Mouse (Mus musculus): ENCODE results near the gene Spn. TPM values are rescaled to one million over a fixed set of nuclear protein-coding genes. Genes with fewer than 3 reads are reported as not detected.

The Spn gene
- polyA plus RNA-seq, 3 experiments from 2014 or later, result 105 to 226 (median 130) TPM

DNA sequence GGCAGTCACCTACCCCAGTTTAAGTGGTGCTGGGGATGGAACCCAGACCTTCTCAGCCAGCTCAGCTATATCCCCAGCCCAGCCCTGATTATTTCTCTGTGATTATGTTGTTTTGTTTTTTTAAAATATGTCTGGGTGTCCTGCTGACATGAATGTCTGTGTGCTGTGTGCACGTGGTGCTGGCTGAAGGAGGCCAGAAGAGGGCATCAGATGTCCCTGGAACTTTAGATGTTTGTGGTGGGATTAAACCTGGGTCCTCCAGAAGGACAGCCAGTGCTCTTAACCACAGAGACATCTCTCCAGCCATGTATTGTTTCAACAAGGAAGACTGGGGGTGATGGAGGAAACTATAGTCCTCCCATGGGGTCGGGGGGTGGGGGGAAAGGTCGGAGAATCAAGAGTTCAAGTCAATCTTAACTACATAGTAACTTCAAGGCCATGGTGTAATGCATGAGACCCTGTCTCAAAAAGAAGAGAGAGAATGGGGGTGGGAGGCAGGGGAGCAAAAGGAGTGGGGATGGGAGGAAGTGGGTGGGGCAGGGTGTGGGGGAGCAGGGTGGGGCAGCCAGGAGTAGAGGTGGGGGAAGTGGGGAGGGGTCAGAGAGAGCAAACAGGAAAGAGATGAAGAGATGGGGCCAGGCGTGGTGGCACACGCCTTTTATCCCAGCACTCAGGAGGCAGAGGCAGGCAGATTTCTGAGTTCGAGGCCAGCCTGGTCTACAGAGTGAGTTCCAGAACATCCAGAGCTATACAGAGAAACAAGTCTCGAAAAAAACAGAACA, 3.2 kb upstream of the Spn start:
- no peak for ATAC-seq

DNA sequence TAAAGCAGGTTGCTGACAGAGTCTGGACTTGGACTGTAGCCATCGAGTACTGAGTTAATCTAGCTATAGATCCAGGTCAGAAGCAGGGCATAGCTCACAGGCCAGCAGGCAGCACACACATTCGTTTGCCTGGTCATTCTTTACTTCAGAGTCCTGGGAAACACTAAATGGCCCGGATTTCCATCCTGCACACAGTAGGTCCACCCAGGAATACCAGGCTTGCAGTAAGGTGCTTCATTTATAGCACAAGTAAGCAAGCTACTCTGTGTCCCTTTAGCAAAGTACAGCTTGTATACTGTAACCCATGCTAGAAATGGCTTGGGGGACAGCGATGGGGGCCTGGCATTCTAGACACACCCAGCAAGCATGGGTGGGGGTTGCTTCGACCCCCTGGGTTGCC, 1.9 kb upstream of the Spn start:
- ATAC-seq, result no peak

DNA sequence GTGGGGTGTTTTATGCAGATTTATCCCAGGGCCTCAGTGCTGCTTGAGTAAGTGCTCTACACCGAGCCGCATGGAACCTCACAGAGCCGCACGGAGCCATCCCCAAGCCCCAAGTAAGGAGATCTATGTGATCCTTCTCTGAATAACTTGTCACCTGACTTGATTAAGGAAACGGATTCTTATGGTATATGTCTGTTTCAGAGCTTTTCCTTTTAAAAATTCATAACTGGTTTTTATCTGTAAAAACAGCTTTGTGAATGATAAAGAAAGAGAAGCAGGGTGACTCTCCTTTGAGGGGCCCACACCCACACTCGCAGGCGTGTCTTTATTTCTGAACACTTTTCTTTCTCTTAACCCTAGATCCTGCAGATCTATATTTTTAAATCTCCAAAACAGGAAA, 1.5 kb upstream of the Spn start:
- no peak for ATAC-seq

DNA sequence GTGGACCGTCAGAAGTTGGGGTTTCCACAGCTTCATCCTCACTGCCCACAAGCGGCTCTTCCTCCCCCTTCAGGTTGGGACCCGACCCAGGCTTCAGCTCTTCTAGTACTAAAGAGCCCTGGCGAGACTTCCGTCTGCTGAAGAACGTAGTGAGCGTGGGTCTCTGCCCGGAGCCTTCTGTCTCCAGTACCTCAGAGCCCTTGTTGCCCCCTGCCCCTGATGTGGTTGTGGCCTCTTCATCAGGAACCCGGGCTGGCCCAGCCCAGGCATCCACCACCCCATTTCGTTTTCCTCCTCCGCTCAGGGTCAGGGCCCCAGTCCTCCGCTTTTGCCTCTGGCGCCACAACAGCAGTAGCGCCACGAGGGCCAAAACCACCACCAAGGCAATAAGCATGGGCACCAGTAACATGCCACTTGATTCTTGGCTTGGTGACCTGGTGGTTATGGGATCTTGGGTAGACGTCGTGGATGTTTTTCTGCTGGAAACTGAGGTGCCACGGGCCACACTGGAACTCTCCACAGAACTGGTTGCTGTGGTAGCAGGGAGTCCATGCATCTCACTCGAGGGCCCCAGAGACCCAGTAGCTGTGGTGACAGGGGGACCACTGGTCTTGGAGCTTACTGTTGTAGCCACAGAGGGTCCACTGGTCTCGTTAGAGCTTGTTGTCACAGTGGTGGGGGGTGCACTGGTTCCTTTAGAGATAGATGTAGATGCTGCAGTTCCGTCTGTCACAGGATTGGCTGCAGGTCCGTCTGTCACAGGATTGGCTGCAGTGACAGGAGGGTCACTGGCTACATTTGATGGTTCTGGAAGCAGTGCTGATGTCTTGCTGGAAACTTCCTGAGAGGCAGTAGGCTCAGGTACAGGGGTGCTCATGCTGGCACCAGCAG, 1.2 kb downstream of the Spn start:
- ATAC-seq, result no peak

DNA sequence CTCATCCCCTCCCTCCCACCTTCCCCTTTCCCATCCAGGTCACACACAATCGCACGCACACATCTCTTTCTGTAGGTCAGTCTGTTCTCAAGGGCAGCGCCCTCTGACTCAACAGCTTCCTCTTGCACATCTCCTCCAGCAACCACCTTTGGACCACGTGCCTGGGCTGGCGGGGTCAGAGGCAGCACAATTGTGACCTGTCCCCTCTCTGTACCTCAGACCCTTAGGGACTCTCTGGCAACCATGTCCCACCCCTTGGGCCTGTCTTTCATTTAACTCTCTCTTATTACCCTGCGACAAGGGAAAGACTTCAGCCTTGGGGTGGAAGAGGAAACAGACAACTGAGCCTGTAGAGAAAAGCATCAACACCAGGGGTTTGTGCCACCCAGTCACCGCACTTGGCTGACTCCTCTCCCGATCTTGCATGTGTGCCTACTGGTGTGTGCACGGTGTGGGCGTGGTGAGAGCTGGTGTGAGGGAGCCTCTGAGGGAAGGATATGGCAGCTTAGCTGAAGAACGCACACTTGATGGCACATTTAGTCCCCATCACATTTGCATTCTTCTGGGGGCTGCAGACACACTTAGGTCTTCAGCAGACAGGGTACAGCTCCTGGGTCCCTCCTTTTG, 2.7 kb downstream of the Spn start:
- ATAC-seq, result peak; percentile 10

DNA sequence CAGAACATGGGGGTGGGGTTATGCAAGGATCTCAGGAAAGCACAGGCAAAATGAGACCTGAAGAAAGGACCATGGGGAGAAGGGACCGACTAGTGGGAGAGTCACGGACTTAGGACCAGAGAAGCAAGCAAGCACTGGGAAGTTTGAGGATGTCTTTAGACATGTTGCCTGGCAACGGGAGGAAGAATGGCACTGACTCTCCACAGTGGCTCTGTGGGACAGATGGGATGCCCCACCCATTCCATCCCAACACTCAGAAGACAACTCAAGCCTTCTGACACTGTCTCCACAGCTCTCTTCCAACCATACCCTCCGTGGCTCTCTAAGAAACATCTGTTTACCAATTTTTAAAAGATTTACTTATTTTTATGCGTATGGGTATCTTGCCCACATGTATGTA, 4.5 kb downstream of the Spn start:
- ATAC-seq, result no peak

DNA sequence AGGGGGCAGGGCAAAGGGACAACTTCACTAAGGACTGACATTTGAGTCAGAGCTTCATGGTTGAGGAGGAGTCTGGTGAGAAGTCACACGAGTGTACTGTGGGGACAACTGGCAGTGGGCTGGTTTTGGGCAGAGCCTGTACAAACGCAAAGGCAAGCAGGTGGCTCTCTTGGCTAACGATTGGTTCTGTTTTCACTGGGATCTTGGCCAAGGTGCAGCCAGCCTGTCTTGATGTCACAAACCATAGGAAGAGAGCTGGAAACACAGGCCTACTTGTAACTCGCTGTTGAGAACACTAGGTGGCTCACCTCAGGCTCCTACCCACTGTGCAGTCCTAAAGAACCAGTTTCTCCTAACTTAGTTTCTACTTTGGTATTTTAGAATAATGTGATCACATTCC, 8.0 kb downstream of the Spn start:
- peak; percentile 75 for ATAC-seq

DNA sequence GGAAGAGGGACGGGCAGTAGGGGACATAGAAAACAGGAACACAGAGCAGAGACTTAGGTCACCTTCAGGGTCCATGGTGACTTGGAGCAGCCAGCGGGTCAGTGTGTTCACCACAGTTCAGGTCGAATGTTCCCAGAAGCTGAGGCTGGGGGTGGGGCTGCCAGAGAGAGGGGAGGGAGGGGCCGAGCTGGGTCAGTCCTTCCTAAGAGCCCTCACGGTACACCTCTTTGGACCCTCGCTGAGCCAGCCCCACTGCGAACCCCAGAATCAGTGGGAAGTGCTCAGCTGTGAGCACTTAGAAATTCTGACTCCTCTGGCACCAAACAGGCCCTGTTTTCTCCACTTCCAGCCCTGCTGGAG, 15.7 kb downstream of the Spn start, which contains the start of gene Qprt:
Gene Qprt (minus strand): TSS at position 316 of the 360 bp plus-strand sequence.
- no peak for ATAC-seq

DNA sequence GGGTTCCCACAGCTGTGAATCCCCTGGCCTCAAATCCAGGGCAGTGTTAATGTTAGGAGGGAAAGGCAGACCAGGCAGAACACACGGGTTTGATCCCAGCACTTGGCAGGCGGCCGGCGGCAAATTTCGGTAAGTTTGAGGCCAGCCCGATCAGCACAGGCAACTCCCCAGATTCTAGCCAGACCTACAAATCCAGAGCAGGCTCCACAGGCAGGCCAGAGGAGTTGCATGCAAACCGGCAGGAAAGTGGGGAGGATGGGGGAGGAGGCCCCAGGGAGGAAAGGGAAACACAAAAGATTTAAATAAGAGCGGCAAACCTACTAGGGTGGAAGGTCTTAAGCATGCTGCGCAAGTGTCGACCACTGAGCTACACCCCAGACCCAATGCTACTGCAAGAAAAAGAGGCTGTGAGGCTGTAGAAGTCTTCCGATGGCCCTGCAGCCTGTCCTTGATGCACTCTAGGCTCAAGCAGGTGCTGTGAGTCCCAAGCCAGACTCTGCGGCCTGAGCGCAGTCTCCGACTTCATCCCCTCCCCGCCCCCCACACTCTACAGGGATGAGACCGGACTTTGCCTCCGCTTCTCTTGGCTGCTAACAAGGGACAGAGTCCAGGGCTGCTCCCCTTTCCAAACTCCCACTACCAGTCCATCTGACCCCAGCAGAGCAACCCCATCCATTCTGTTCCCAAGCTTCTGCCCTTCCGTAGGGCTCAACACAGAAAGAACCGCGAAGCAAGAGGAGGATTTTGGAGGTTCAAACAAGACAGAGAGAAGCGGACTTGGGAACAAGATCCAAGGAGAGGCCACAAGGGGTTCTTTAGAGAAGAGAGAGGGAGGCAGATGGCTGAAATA, 16.3 kb downstream of the Spn start:
- ATAC-seq, result no peak

DNA sequence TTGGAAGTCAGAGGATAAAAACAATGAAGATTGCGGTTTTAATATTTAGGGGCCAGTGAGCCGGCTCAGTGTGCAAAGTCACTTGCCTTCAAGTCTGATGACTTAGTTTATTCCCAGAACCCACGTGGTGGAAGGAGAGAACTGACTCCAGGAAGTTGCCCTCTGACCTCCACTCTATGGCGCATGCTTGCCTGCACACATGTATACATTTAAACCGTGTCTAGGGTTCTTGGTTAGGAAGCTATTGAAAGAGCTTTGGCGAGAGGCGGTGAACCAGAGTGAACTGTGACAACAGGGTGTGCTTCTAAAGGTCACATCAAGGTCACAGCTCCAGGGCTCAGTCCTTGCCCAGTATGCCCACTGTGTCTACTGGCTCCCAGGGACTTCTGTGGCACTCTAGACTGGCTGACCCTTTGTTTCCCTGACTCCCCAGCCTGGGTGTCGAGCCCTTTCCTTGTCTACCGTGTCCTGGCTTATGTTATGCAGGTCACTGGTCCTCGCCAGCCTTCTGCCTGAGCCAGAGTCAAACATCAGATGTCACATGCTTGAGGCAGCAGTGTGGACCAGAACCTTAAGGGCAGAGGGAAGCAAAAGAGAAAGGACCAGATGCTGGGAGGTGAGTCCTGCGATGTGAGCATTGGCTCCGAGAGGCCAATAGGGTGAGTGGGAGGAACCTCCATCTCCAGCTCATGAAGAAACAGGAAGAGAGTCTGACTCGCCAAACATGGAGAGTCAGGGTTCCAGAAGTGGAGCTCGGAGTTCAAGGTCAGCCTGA, 18.8 kb downstream of the Spn start:
- ATAC-seq, result no peak

DNA sequence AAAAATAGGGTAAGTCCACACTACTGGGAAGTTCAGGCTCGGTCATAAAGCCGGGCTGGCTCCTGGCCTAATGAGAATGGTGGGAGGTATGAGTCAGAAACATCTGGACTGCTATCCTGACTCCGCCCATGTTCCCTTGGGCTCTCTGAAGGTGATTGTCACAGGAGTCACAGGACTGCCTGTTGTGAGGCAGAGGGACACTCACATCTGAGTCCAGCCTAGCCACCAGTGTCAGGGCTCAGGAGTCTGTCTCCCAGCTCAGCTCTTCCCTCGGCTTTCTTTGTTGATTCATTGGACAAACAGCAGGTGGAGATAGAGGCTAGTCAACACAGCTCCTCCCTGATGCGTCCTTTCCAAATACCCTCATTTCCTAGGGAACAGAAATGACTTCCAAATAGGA, 19.7 kb downstream of the Spn start:
- ATAC-seq, result no peak

DNA sequence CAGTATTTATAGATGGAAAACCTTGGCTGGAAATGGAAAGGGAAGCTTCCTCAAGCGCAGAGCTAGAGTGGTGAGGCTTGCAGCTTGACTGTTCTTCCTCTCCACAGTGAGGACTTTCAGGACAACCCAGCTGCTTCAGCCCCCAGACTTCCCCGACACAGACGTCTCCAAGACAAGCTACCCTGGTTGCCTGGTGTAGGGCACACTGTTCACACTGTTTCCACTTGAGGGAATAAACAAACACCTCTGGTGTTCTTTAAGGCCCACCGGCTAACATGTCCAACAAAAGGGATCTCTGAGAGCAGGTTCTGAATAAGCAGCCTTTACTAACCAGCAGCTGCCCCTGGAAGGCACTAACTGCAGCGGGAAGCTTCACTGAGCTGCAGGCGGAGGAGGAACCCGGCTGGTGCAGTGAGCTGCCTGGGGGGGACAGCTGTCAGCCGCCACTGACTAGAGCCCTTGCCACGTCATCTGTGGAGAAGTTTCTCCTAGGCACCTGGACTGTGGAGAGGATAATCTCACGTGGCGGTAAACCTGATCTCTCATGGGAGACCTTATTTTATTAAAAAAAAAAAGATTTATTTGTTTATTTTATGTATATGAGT, 21.2 kb downstream of the Spn start:
- ATAC-seq, result no peak

DNA sequence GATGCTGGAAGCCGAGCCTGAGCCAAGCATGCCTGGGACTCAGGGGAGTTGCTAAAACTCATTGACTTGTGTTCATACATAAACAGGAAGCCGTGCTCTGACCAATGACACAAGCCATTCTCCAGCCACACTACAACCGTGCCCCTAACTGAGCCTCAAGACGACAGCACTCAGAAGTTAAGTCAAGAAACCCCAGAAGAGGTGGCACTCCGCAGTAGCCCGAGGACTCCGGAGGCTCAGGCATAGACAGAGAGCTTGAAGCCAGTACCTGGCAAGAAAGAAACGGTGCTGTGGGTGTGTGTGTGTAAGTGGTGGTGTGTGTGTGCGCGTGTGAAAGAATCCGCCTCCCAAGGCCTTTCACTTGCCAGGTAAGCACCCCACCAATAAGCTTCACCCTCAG, 22.7 kb downstream of the Spn start:
- no peak for ATAC-seq

DNA sequence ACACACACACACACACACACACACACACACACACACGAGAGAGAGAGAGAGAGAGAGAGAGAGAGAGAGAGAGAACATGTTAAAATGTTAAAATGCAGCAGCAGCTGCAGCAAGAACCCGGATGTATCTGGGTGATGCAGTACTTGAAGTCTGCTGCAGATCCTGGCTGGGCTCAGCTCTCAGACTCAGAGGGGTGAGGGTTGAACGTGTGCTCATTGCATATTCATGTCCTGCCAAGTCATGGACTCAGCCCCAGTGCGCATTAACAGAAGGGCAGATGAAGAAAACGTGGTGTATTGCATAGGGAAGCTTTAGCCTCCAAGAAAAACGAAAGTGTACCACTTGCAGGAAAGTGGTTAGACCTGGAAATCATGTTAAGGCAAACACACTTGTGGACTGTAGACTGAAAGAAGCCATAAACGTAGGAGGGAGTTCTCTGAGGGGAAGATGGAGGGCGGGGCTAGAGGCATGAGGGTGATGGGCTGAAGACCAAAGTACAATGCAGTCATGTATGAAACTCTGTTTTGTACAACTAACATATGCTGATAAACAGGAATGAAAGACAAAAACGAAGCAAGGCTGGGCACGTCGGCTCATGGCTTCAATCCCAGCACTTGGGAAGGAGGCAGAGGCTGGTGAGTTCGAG, 23.9 kb downstream of the Spn start:
- ATAC-seq, result peak; percentile 57

DNA sequence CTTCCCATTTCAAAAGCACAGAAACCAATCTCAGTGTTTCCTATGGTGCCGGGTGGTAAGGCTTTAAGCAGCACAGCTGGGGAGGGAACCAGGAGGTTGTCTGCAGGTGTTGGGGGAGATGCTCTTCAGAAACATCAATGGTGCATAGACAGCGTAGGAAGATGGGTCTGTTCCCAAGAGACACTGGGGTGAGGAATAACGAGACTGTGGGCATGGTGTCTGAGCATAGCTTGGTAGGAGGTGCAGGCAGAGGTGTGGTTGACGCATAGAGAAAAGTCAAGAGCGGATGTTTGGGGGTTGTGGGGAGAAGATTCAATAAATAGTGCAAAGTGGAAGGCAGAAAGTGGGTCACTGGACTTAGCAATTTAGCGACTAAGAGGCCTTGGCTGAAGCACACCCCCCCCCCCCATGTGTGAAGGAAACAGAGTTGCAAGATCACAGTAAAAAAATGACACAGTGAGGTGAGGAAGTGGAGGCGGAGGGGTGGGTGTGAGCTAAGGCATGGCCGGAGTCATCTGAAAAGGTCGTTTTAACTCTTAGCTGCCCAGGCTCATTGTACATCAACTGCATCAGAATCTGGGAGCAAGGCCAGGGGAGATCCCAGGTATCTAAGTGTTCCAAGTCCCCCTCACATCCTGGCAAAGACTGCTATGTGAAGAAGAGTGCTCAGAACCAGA, 24.6 kb downstream of the Spn start:
- ATAC-seq, result peak; percentile 73

DNA sequence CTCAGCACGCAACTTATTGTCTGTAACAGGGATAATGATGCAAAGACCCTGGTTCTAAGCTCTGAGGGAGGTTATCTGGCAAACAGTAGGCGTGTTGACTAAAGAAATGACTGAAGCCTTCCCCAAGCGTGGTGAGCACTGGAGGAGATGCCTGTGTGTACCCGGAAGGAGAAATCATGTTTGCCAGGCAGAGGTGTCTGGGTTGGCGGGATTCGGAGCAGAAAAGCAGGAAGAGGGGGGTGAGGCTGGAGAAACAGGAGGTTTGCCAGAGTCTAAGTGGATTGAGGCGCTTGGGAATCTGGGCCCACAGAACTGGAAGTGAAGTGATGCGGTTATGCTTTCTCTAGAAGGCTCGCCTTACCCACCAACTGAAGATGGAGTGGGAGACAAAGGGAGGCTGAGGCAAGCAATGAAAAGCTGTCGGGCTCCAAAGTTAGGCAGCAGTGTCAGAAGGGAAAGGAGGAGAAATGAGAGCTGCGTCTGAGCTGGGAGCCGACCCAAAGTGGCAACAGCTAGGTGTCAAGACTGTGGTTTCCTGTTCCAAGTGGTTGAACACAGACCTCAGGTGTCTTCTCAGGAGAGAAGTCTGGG, 25.3 kb downstream of the Spn start:
- ATAC-seq, result peak; percentile 44

DNA sequence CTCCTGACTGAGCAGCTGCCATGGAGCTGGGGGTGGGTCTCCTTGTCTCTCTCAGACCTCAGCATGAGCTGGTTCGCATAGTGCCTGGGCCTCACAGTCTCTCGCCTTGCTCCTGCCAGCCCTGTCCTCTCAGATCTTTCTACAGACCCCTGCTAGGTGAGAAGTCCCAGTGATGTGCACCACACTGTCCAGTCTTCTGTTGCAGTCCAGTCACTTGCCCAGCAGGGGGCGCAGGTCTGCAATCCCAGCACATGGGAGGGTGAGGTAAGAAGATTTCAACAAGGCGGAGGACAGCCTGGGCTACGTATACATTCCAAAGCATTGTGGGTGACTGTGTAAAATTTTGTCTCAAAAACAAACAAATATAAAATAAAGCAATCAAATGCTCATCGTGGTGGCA, 26.2 kb downstream of the Spn start:
- ATAC-seq, result no peak

DNA sequence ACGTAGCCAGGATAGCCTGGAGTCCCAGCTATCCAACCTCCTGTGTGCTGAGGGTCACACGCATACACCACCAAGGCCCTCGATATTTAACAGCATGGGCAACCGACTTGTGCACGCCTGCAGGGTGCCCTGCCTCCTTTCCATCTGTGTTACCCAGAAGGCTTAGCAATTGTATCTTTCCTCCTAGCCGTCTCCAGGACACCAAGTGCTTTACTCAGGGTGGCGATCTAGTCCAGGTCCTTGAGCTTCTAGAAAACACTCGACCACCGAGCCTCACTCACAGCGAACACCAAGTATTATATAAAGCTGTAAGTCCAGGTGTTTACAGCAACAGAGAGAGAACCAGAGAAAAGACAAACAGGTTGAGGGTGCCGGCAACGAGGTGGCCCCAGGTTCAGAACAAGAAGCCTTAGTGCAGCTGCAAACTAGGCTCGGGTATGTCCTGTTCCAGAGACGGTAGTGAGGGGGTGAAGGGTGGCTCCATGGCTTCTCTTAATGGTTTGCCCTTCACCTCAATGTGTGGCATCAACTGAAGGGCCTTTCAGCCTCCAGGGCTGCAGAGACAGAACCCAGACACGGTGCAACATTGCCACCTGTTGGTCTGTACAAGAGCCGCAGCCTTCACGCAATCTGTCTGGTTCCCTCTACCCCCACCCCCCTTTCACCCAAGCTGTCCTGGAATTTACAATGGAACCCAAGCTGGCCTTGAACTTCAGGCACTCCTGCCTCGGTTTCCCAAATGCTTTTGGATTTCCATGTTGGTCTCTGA, 27.2 kb downstream of the Spn start:
- ATAC-seq, result peak; percentile 36

DNA sequence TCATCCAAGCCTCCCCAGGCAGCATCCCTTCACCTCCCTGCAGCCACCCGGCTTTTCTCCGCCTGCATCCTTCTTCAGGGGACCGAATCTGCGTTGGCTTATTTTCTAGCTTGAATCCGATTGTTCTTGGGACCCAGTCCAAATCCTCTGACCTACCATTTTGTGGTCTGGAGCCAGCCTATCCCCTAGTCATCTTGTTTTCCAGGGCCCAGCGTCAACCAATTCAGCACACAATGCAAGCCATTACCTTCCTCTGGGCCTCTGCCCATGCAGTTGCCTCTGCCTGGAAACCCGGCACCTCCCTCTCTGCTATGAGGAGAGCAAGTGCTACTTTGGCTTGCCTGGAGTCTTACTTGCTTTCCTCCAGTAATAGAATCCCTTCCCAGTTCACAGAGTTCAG, 32.1 kb downstream of the Spn start:
- no peak for ATAC-seq
